Mouse (Mus musculus) embryonic facial prominence, embryonic 15.5 days (tissue): ENCODE data around the gene Vps11. TPM values are rescaled to one million over a fixed set of nuclear protein-coding genes. Genes with fewer than 3 reads are reported as not detected.
"Not testable (repeated sequence)": the region's sequence is repeated elsewhere in the genome, so short reads cannot be mapped to it uniquely, and the experiment has no call there.

Experiments used
- ATAC-seq: fragments of 200-750 bp; cut with Nextera tagmentation; 2 replicates; pipeline ENCODE4 v1.8.0; 2017; ENCODE audit warnings: low read depth, moderate TSS enrichment; ENCODE audit not compliant: insufficient number of reproducible peaks, low FRiP score, low TSS enrichment
- H3K27ac ChIP-seq: fragments of 300-500 bp; sonication (generic); replicated peaks from 2 replicates; pipeline ENCODE4 v1.5.1; 2015; ENCODE audit warnings: mild to moderate bottlenecking, inconsistent platforms
- H3K27me3 ChIP-seq: fragments of 300-500 bp; sonication (generic); 2 replicates; pipeline ENCODE4 v1.6.1; 2015; ENCODE audit warnings: inconsistent platforms
- H3K36me3 ChIP-seq: fragments of 300-500 bp; sonication (generic); 2 replicates; pipeline ENCODE4 v1.6.1; 2015; ENCODE audit warnings: mild to moderate bottlenecking, inconsistent platforms
- H3K4me1 ChIP-seq: fragments of 300-500 bp; sonication (generic); 2 replicates; pipeline ENCODE4 v1.6.1; 2015; ENCODE audit warnings: inconsistent platforms
- H3K4me2 ChIP-seq: fragments of 300-500 bp; sonication (generic); replicated peaks from 2 replicates; pipeline ENCODE4 v1.6.1; 2015; ENCODE audit warnings: mild to moderate bottlenecking, inconsistent platforms
- H3K4me3 ChIP-seq: fragments of 300-500 bp; sonication (generic); replicated peaks from 2 replicates; pipeline ENCODE4 v1.5.1; 2015; ENCODE audit warnings: mild to moderate bottlenecking, inconsistent platforms
- H3K9ac ChIP-seq: fragments of 300-500 bp; sonication (generic); 2 replicates; pipeline ENCODE4 v1.6.1; 2015; ENCODE audit warnings: inconsistent platforms
- H3K9me3 ChIP-seq: fragments of 300-500 bp; sonication (generic); replicated peaks from 2 replicates; pipeline ENCODE4 v1.6.1; 2016; ENCODE audit warnings: inconsistent platforms
- WGBS: fragments of 180-500 bp; shearing (Covaris S2); methylation state at CpG from one replicate; pipeline ENCODE4 v1.1.7; 2015; 5-methylcytosine and 5-hydroxymethylcytosine counted together
- polyA plus RNA-seq: library from polyadenylated mRNA; unstranded; fragments of >200 nt; fragmentation: Nextera tagmentation; extraction: Ambion mirVana; gene quantifications from 2 replicates; pipeline ENCODE4 v1.2.1, GENCODE M21; 2015

Gene Vps11
- polyA plus RNA-seq, 1 experiment from 2014 or later: 30.3 TPM

GRCm38 (mm10) chr9:44398087-44398486 is 36.6 kb upstream of the Vps11 start:
- Histone ChIP-seq H3K4me1 (peaks cover 20% of the 10 kb centered on the region), H3K9me3 (no peaks in the 10 kb centered on the region), H3K27ac (no peak overlapping the region), H3K4me3 (peak overlapping the region; percentile 58), H3K27me3 (no peaks in the 10 kb centered on the region), H3K9ac (no peak overlapping the region), H3K4me2 (peak overlapping the region; percentile 95), H3K36me3 (peaks cover 39% of the 10 kb centered on the region)
- ATAC-seq: no peak
- WGBS: 25% methylated on average over 4 of the region's 4 CpGs

- ATAC-seq: peak; percentile 98
- peak within 1 kb of the TSS; percentile 58 for H3K4me3 ChIP-seq
- H3K36me3 ChIP-seq: peaks cover 31% of the 10 kb centered on the region
- peak within 1 kb of the TSS; percentile 83 for H3K9ac ChIP-seq
- H3K9me3 ChIP-seq: no peaks in the 10 kb centered on the region
- H3K4me2 ChIP-seq: peak within 1 kb of the TSS; percentile 95
- WGBS: under 1% methylated on average over 43 of the region's 43 CpGs
- peaks cover 20% of the 10 kb centered on the region for H3K4me1 ChIP-seq
- peak within 1 kb of the TSS; percentile 76 for H3K27ac ChIP-seq
- H3K27me3 ChIP-seq: no peaks in the 10 kb centered on the region
These were observed 35.4 kb upstream of the Vps11 start, which contains the start of gene Slc37a4 for GRCm38 (mm10) chr9:44396684-44397411. TSS of gene Slc37a4 (plus strand) at chr9:44396852.

DNA sequence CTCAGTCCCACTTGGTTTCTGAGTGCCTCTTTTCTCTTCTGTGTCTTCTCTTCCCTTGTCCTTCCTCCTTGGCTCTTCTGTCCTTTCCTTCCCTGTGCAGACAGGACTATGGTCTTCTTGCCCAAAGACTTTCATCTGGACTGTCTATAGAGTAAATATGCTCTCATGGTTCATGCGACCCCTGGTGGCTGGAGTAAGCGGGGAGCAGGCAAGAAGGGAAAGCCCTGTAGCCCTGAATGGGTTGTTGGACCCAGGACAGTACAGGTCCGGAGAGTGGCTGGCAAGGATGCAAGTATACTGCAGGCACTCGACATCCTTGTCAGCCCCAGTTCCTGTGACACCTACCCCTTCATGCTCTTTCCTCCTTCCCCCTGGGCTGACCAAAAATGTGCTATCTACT is 30.0 kb upstream of the Vps11 start:
- H3K27ac ChIP-seq: no peak overlapping the region
- no peaks in the 10 kb centered on the region for H3K9me3 ChIP-seq
- H3K4me3 ChIP-seq: no peak overlapping the region
- peak; percentile 31; the same call in 1 of the 2 replicates for ATAC-seq
- no peaks in the 10 kb centered on the region for H3K27me3 ChIP-seq
- no peak overlapping the region for H3K4me2 ChIP-seq
- 40% methylated on average over 4 of the region's 4 CpGs for WGBS
- peaks cover 56% of the 10 kb centered on the region for H3K36me3 ChIP-seq
- no peaks in the 10 kb centered on the region for H3K4me1 ChIP-seq
- H3K9ac ChIP-seq: no peak overlapping the region

DNA sequence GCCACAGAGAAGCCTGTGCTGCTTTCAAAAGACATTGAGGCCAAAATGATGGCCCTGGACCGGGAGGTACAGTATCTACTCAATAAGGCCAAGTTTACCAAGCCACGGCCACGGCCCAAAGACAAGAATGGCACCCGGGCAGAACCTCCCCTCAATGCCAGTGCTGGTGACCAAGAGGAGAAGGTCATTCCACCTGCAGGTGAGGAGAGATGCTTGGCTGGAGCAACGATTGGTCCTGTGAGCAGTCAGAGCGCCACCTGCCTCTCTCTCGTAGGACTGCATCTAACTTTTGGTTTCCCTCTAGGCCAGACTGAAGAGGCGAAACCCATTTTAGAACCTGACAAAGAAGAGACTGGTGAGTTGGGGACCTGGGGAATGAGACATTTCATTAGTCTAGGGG is 27.8 kb upstream of the Vps11 start:
- no peak for ATAC-seq
- no peaks in the 10 kb centered on the region for H3K27me3 ChIP-seq
- no peak overlapping the region for H3K4me2 ChIP-seq
- no peaks in the 10 kb centered on the region for H3K4me1 ChIP-seq
- no peaks in the 10 kb centered on the region for H3K9me3 ChIP-seq
- peaks cover 78% of the 10 kb centered on the region for H3K36me3 ChIP-seq
- 62% methylated on average over 8 of the region's 8 CpGs for WGBS
- no peak overlapping the region for H3K9ac ChIP-seq
- H3K27ac ChIP-seq: no peak overlapping the region
- no peak overlapping the region for H3K4me3 ChIP-seq

DNA sequence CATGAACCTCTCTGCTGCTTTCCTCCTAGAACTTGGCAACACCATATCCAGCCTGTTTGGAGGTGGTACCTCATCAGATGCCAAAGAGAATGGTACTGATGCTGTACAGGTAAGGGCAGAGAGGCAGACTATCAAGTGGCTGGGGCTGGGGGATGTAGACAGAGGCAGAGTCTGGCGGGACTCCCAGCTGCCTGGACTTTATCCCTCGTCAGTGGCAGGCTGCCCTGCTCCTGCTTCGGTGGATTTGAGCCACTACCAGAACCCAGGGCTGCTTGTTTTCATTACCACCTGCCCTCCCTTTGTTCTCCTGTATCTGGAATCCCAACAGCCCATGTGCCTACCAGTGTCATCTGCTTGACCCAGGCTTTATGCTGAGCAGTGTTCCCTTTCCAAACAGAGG is 25.8 kb upstream of the Vps11 start:
- Histone ChIP-seq H3K4me3 (no peak overlapping the region), H3K27ac (no peak overlapping the region), H3K27me3 (no peaks in the 10 kb centered on the region), H3K4me1 (no peaks in the 10 kb centered on the region), H3K9me3 (no peaks in the 10 kb centered on the region), H3K9ac (no peak overlapping the region), H3K36me3 (peaks cover 97% of the 10 kb centered on the region), H3K4me2 (no peak overlapping the region)
- ATAC-seq: no peak
- 78% methylated on average over 3 of the region's 3 CpGs for WGBS

DNA sequence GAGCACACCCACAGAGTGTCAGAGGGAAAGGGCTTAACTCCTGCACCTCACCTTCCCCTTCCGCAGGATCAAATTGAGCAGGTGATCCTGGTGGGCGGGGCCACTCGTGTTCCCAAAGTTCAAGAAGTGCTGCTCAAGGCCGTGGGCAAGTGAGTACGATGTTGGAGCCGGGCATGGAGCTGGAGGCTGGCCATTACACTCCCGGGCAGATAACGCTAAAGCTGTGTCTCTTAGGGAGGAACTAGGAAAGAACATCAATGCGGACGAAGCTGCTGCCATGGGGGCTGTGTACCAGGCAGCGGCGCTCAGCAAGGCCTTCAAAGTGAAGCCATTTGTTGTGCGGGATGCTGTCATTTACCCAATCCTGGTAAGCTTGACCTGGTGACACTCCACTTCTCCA is 23.1 kb upstream of the Vps11 start:
- Histone ChIP-seq H3K9ac (no peak overlapping the region), H3K4me2 (no peak overlapping the region), H3K9me3 (no peaks in the 10 kb centered on the region), H3K27ac (no peak overlapping the region), H3K4me1 (peaks cover 14% of the 10 kb centered on the region), H3K4me3 (no peak overlapping the region), H3K36me3 (peaks cover 86% of the 10 kb centered on the region), H3K27me3 (no peaks in the 10 kb centered on the region)
- 88% methylated on average over 13 of the region's 13 CpGs for WGBS
- ATAC-seq: no peak

- H3K9ac ChIP-seq: peak overlapping the region; percentile 90
- peak overlapping the region; percentile 88 for H3K4me2 ChIP-seq
- H3K9me3 ChIP-seq: no peaks in the 10 kb centered on the region
- 4% methylated on average over 15 of the region's 15 CpGs for WGBS
- peak overlapping the region; percentile 84 for H3K4me3 ChIP-seq
- peaks cover 14% of the 10 kb centered on the region for H3K4me1 ChIP-seq
- ATAC-seq: 0 out of 2 replicates have a peak, but pooled peaks have one; percentile 2
- H3K27ac ChIP-seq: peak overlapping the region; percentile 87; the same call in 1 of the 2 replicates
- H3K27me3 ChIP-seq: no peaks in the 10 kb centered on the region
- H3K36me3 ChIP-seq: peaks cover 38% of the 10 kb centered on the region
These were observed 18.4 kb upstream of the Vps11 start for GRCm38 (mm10) chr9:44379862-44380261.

- ATAC-seq: peak; percentile 96
- Histone ChIP-seq H3K9me3 (no peaks in the 10 kb centered on the region), H3K27me3 (no peaks in the 10 kb centered on the region), H3K4me2 (peak within 1 kb of the TSS; percentile 88), H3K36me3 (peaks cover 32% of the 10 kb centered on the region), H3K4me3 (peak within 1 kb of the TSS; percentile 84), H3K4me1 (peaks cover 14% of the 10 kb centered on the region), H3K27ac (peak within 1 kb of the TSS; percentile 87), H3K9ac (peak within 1 kb of the TSS; percentile 90)
- WGBS: under 1% methylated on average over 83 of the region's 83 CpGs
These were observed 17.8 kb upstream of the Vps11 start, which contains the start of gene Hyou1 for GRCm38 (mm10) chr9:44379054-44379834. TSS of gene Hyou1 (plus strand) at chr9:44379490.

GRCm38 (mm10) chr9:44378153-44378730 is 16.8 kb upstream of the Vps11 start:
- no peak for ATAC-seq
- no peak overlapping the region for H3K27ac ChIP-seq

DNA sequence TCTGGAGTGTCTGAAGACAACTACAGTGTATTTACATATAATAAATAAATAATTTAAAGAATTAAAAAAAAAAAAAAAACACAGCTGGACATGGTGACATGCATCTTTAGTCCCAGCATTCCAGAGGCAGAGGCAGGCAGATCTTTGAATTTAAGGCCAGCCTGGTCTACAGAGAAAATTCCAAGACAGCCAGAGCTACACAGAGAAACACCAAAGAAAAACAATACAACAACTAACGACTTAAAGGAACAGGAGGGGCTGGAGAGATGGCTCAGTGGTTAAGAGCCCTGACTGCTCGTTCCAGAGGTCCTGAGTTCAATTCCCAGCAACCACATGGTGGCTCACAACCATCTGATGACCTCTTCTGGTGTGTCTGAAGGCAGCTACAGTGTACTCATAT is 15.9 kb upstream of the Vps11 start:
- peaks cover 14% of the 10 kb centered on the region for H3K4me1 ChIP-seq
- H3K9me3 ChIP-seq, H3K9ac ChIP-seq, H3K4me2 ChIP-seq, H3K27me3 ChIP-seq, ATAC-seq, H3K4me3 ChIP-seq, H3K27ac ChIP-seq: not testable (repeated sequence)
- peaks cover 13% of the 10 kb centered on the region for H3K36me3 ChIP-seq
- 82% methylated on average over 2 of the region's 2 CpGs for WGBS

More at GRCm38 (mm10) chr9:44378153-44378730, 16.8 kb upstream of the Vps11 start:
- Histone ChIP-seq H3K36me3 (peaks cover 22% of the 10 kb centered on the region), H3K4me3 (peak overlapping the region; percentile 84), H3K4me2 (peak overlapping the region; percentile 88), H3K27me3 (no peaks in the 10 kb centered on the region), H3K4me1 (peaks cover 14% of the 10 kb centered on the region), H3K9ac (peak overlapping the region; percentile 57; the same call in 1 of the 2 replicates), H3K9me3 (no peaks in the 10 kb centered on the region)
- 87% methylated on average over 5 of the region's 5 CpGs for WGBS

DNA sequence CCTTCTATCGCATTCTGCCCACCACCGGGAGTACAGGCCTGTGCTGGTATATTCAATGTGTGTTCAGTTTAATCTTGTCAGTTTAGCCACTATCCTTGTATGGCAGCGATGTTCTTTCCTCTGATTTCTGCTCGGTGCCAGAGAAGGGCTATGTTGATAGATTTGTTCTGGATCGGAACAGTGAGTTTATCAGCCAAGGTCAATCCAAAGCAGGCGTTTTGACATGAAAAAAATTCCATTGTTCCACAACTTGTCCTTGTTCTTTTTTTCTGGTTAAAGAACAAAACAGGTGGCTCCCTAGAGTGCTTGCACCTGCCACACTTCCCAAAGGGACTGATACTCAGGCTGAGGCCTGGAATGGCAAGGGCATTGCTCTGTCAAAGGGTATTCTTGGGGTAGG is 14.7 kb upstream of the Vps11 start:
- no peak overlapping the region for H3K9ac ChIP-seq
- no peaks in the 10 kb centered on the region for H3K9me3 ChIP-seq
- H3K4me1 ChIP-seq: peaks cover 13% of the 10 kb centered on the region
- 84% methylated on average over 6 of the region's 6 CpGs for WGBS
- no peaks in the 10 kb centered on the region for H3K27me3 ChIP-seq
- H3K27ac ChIP-seq: no peak overlapping the region
- no peak overlapping the region for H3K4me3 ChIP-seq
- peaks cover 1% of the 10 kb centered on the region; the same call in 1 of the 2 replicates for H3K36me3 ChIP-seq
- no peak overlapping the region for H3K4me2 ChIP-seq
- no peak for ATAC-seq
